Mouse (Mus musculus): ENCODE measurements at regions not wholly inside any gene's neighbourhood (a gene's known extent, or its start where the extent isn't known, plus 50 kb on each side); places are given as distances from the start of the nearest gene placed in this dataset.

DNA sequence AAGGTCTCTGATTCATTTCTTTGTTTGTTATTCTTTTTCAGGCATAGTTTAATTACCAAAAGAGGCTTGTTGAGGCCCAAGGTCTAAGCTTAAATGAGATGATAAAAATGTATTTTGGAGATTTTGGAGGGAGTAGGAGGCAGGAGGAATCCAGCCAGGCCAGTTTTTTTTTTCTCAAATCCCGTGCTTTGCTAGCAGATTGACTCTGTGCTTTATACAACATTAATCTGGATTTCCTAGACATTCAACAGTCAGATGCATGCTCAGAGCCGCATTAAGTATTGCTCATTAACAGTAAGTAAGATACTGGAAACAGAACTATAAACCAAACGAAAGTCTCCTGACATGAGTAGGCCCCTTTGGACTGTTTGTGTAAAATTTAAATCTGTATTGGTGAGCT lies 662.9 kb upstream of the Nrsn1 start:
- H3K27ac ChIP-seq (replicated peaks) = peak overlapping the region; percentile 77
- no peaks in the 10 kb centered on the region for H3K27me3 ChIP-seq
- H3K4me3 ChIP-seq = no peak overlapping the region
- 16% methylated on average over 3 of the region's 3 CpGs for WGBS
- no peak overlapping the region for H3K4me2 ChIP-seq
- no peak overlapping the region for H3K9ac ChIP-seq
- no peaks in the 10 kb centered on the region for H3K9me3 ChIP-seq
- ATAC-seq (ENCODE audit: low FRiP score, low read depth) = no peak
- H3K4me1 ChIP-seq (replicated peaks) = peaks cover 30% of the 10 kb centered on the region
- no peaks in the 10 kb centered on the region for H3K36me3 ChIP-seq

- Histone ChIP-seq H3K9ac (no peak overlapping the region), H3K4me2 (no peak overlapping the region), H3K27ac (replicated peaks) (peak overlapping the region; percentile 77), H3K9me3 (no peaks in the 10 kb centered on the region), H3K27me3 (no peaks in the 10 kb centered on the region), H3K4me3 (no peak overlapping the region), H3K36me3 (no peaks in the 10 kb centered on the region), H3K4me1 (replicated peaks) (peaks cover 30% of the 10 kb centered on the region)
- peak; percentile 89 for ATAC-seq (ENCODE audit: low FRiP score, low read depth)
- WGBS = 0% methylated on average over 1 of the region's 1 CpGs
Measured at GRCm38 (mm10) chr13:25932810-25933209, 662.5 kb upstream of the Nrsn1 start.

DNA sequence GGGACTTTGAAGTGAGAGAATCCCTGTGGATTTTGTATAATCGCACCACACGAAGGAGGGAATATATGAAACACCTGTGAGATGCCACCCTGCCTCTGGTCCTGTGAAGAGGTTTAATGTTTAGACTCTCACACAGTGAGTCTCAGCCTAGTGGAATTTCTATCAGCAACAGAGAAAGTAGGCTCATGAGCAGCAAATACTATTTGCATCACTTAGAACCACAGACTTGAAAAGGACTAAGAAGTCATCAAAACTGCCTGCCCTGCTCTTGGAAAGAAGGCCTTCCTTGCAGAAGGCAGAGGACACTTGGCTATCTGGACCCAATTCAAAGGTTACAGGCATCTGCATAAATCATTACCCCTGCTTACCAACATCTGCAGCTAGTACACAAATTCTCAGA lies 662.1 kb upstream of the Nrsn1 start:
- ATAC-seq (ENCODE audit: low FRiP score, low read depth) = peak; percentile 49; the same call in 1 of the 2 replicates
- Histone ChIP-seq H3K4me1 (replicated peaks) (peaks cover 27% of the 10 kb centered on the region), H3K4me2 (no peak overlapping the region), H3K9me3 (no peaks in the 10 kb centered on the region), H3K4me3 (no peak overlapping the region), H3K9ac (no peak overlapping the region), H3K27me3 (no peaks in the 10 kb centered on the region), H3K27ac (replicated peaks) (peak overlapping the region; percentile 73), H3K36me3 (no peaks in the 10 kb centered on the region)
- WGBS = 27% methylated on average over 2 of the region's 2 CpGs

- Histone ChIP-seq H3K9me3 (no peaks in the 10 kb centered on the region), H3K4me1 (replicated peaks) (no peaks in the 10 kb centered on the region), H3K27ac (replicated peaks) (no peak overlapping the region), H3K4me2 (no peak overlapping the region), H3K36me3 (no peaks in the 10 kb centered on the region), H3K27me3 (no peaks in the 10 kb centered on the region), H3K9ac (no peak overlapping the region), H3K4me3 (no peak overlapping the region)
- ATAC-seq (ENCODE audit: low FRiP score, low read depth) = no peak
- 74% methylated on average over 5 of the region's 5 CpGs for WGBS
Measured at GRCm38 (mm10) chr13:25925685-25926084, 655.4 kb upstream of the Nrsn1 start.

GRCm38 (mm10) chr13:25899871-25900270 lies 629.6 kb upstream of the Nrsn1 start:
- Histone ChIP-seq H3K4me2 (no peak overlapping the region), H3K27ac (replicated peaks) (no peak overlapping the region)

GRCm38 (mm10) chr13:25893150-25893549 lies 622.8 kb upstream of the Nrsn1 start:
- Histone ChIP-seq H3K27me3 (no peaks in the 10 kb centered on the region), H3K4me2 (no peak overlapping the region), H3K4me3 (no peak overlapping the region), H3K9me3 (no peaks in the 10 kb centered on the region), H3K4me1 (replicated peaks) (no peaks in the 10 kb centered on the region), H3K9ac (no peak overlapping the region), H3K27ac (replicated peaks) (no peak overlapping the region), H3K36me3 (no peaks in the 10 kb centered on the region)
- ATAC-seq (ENCODE audit: low FRiP score, low read depth) = no peak
- 29% methylated on average over 2 of the region's 2 CpGs for WGBS

More at GRCm38 (mm10) chr13:25899871-25900270, 629.6 kb upstream of the Nrsn1 start:
- no peak for ATAC-seq (ENCODE audit: low FRiP score, low read depth)
- H3K9ac ChIP-seq = no peak overlapping the region
- H3K27me3 ChIP-seq = no peaks in the 10 kb centered on the region
- no peak overlapping the region for H3K4me3 ChIP-seq
- WGBS = 82% methylated on average over 5 of the region's 5 CpGs
- no peaks in the 10 kb centered on the region for H3K9me3 ChIP-seq
- no peaks in the 10 kb centered on the region for H3K4me1 ChIP-seq (replicated peaks)
- H3K36me3 ChIP-seq = no peaks in the 10 kb centered on the region

GRCm38 (mm10) chr13:25882818-25883217 lies 612.5 kb upstream of the Nrsn1 start:
- H3K9me3 ChIP-seq = no peaks in the 10 kb centered on the region
- 0 out of 2 replicates have a peak, but pooled peaks cover 4% of the 10 kb centered on the region for H3K4me1 ChIP-seq (replicated peaks)
- H3K27me3 ChIP-seq = no peaks in the 10 kb centered on the region
- H3K27ac ChIP-seq (replicated peaks) = no peak overlapping the region
- no peak for ATAC-seq (ENCODE audit: low FRiP score, low read depth)
- 55% methylated on average over 4 of the region's 4 CpGs for WGBS
- H3K4me2 ChIP-seq = no peak overlapping the region
- no peak overlapping the region for H3K9ac ChIP-seq
- no peak overlapping the region for H3K4me3 ChIP-seq
- H3K36me3 ChIP-seq = no peaks in the 10 kb centered on the region

DNA sequence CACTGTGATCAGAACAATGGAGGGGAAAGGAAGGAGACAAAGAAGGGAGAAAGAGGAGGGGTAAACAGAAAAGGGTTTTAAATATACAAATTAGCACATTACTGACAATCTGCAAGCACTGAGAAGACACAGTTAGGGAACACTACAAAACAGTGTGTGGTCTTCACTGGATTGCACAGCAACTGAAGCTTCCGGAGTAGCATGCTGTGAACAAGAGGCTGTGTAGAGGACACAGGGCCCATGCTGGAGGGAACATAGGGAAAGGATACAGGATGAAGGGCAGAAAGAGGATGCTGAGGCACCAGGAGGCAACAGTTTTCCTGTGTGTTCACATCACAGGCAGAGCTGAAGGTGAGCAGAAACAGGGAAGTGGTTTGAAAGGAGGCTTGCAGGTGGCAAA lies 598.6 kb upstream of the Nrsn1 start:
- Histone ChIP-seq H3K27me3 (no peaks in the 10 kb centered on the region), H3K9me3 (no peaks in the 10 kb centered on the region), H3K4me1 (replicated peaks) (no peaks in the 10 kb centered on the region), H3K4me3 (no peak overlapping the region), H3K36me3 (no peaks in the 10 kb centered on the region), H3K4me2 (no peak overlapping the region), H3K27ac (replicated peaks) (no peak overlapping the region), H3K9ac (no peak overlapping the region)
- WGBS = 58% methylated on average over 1 of the region's 1 CpGs
- ATAC-seq (ENCODE audit: low FRiP score, low read depth) = no peak

GRCm38 (mm10) chr13:25858207-25858606 lies 587.9 kb upstream of the Nrsn1 start:
- Histone ChIP-seq H3K27me3 (no peaks in the 10 kb centered on the region), H3K4me2 (no peak overlapping the region), H3K4me1 (replicated peaks) (no peaks in the 10 kb centered on the region), H3K9me3 (no peaks in the 10 kb centered on the region), H3K27ac (replicated peaks) (no peak overlapping the region), H3K36me3 (no peaks in the 10 kb centered on the region), H3K9ac (no peak overlapping the region), H3K4me3 (no peak overlapping the region)
- ATAC-seq (ENCODE audit: low FRiP score, low read depth) = no peak

- no peak for ATAC-seq (ENCODE audit: low FRiP score, low read depth)
- Histone ChIP-seq H3K4me1 (replicated peaks) (no peaks in the 10 kb centered on the region), H3K27ac (replicated peaks) (no peak overlapping the region), H3K4me3 (no peak overlapping the region), H3K9me3 (no peaks in the 10 kb centered on the region), H3K4me2 (no peak overlapping the region), H3K36me3 (no peaks in the 10 kb centered on the region), H3K9ac (no peak overlapping the region), H3K27me3 (no peaks in the 10 kb centered on the region)
- WGBS = 73% methylated on average over 3 of the region's 3 CpGs
Measured at GRCm38 (mm10) chr13:25857569-25857968, 587.3 kb upstream of the Nrsn1 start.

- WGBS = 85% methylated on average over 3 of the region's 3 CpGs
- H3K4me1 ChIP-seq (replicated peaks) = no peaks in the 10 kb centered on the region
- no peak for ATAC-seq (ENCODE audit: low FRiP score, low read depth)
- H3K36me3 ChIP-seq = no peaks in the 10 kb centered on the region
- H3K27ac ChIP-seq (replicated peaks) = no peak overlapping the region
- no peaks in the 10 kb centered on the region for H3K9me3 ChIP-seq
- H3K4me3 ChIP-seq = no peak overlapping the region
- H3K9ac ChIP-seq = no peak overlapping the region
- no peaks in the 10 kb centered on the region for H3K27me3 ChIP-seq
- no peak overlapping the region for H3K4me2 ChIP-seq
Measured at GRCm38 (mm10) chr13:25857096-25857495, 586.8 kb upstream of the Nrsn1 start.

DNA sequence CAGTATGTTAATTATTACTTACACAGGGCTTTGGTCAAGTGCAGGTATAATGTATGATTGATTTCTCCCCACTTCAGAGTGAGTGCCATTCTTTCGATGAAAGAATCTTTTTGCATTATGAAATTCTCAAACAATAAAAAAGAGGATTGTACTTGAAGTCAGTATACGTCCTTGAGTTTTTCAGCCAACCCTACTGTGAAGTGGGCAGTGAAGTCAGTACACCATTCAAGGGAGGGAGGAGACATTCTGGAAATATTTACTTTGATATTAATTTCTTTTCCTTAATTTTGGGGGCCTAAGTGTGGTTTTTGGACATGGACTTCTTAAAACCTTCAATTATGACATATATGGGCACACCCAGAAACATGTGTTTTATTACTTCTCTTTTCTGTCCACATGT lies 586.2 kb upstream of the Nrsn1 start:
- H3K4me1 ChIP-seq (replicated peaks) = no peaks in the 10 kb centered on the region
- H3K27me3 ChIP-seq = no peaks in the 10 kb centered on the region
- WGBS = 87% methylated on average over 2 of the region's 2 CpGs
- ATAC-seq (ENCODE audit: low FRiP score, low read depth) = no peak
- H3K4me3 ChIP-seq = no peak overlapping the region
- H3K4me2 ChIP-seq = no peak overlapping the region
- no peak overlapping the region for H3K9ac ChIP-seq
- H3K27ac ChIP-seq (replicated peaks) = no peak overlapping the region
- no peaks in the 10 kb centered on the region for H3K36me3 ChIP-seq
- no peaks in the 10 kb centered on the region for H3K9me3 ChIP-seq

GRCm38 (mm10) chr13:25848156-25848555 lies 577.9 kb upstream of the Nrsn1 start:
- ATAC-seq (ENCODE audit: low FRiP score, low read depth) = no peak
- H3K4me3 ChIP-seq = no peak overlapping the region
- 86% methylated on average over 4 of the region's 4 CpGs for WGBS
- no peaks in the 10 kb centered on the region for H3K4me1 ChIP-seq (replicated peaks)
- no peak overlapping the region for H3K9ac ChIP-seq
- H3K36me3 ChIP-seq = no peaks in the 10 kb centered on the region
- H3K27ac ChIP-seq (replicated peaks) = no peak overlapping the region
- H3K4me2 ChIP-seq = no peak overlapping the region
- H3K27me3 ChIP-seq = no peaks in the 10 kb centered on the region
- no peaks in the 10 kb centered on the region for H3K9me3 ChIP-seq

Data from hindbrain, embryonic 15.5 days (tissue).